Mouse (Mus musculus) embryonic facial prominence, embryonic 15.5 days (tissue): ENCODE measurements around the gene Fam216b. TPM values are rescaled to one million over a fixed set of nuclear protein-coding genes. Genes with fewer than 3 reads are reported as not detected.
A peak's percentile ranks its signal among the peaks of the same experiment; 100 is the strongest.

Source experiments
- ATAC-seq: fragments of 200-750 bp; cut with Nextera tagmentation; 2 replicates; pipeline ENCODE4 v1.8.0; 2017; ENCODE audit warnings: low read depth, moderate TSS enrichment; ENCODE audit not compliant: insufficient number of reproducible peaks, low FRiP score, low TSS enrichment
- H3K27ac ChIP-seq: fragments of 300-500 bp; sonication (generic); replicated peaks from 2 replicates; pipeline ENCODE4 v1.5.1; 2015; ENCODE audit warnings: mild to moderate bottlenecking, inconsistent platforms
- H3K27me3 ChIP-seq: fragments of 300-500 bp; sonication (generic); 2 replicates; pipeline ENCODE4 v1.6.1; 2015; ENCODE audit warnings: inconsistent platforms
- H3K36me3 ChIP-seq: fragments of 300-500 bp; sonication (generic); 2 replicates; pipeline ENCODE4 v1.6.1; 2015; ENCODE audit warnings: mild to moderate bottlenecking, inconsistent platforms
- H3K4me1 ChIP-seq: fragments of 300-500 bp; sonication (generic); 2 replicates; pipeline ENCODE4 v1.6.1; 2015; ENCODE audit warnings: inconsistent platforms
- H3K4me2 ChIP-seq: fragments of 300-500 bp; sonication (generic); replicated peaks from 2 replicates; pipeline ENCODE4 v1.6.1; 2015; ENCODE audit warnings: mild to moderate bottlenecking, inconsistent platforms
- H3K4me3 ChIP-seq: fragments of 300-500 bp; sonication (generic); replicated peaks from 2 replicates; pipeline ENCODE4 v1.5.1; 2015; ENCODE audit warnings: mild to moderate bottlenecking, inconsistent platforms
- H3K9ac ChIP-seq: fragments of 300-500 bp; sonication (generic); 2 replicates; pipeline ENCODE4 v1.6.1; 2015; ENCODE audit warnings: inconsistent platforms
- H3K9me3 ChIP-seq: fragments of 300-500 bp; sonication (generic); replicated peaks from 2 replicates; pipeline ENCODE4 v1.6.1; 2016; ENCODE audit warnings: inconsistent platforms
- WGBS: fragments of 180-500 bp; shearing (Covaris S2); methylation state at CpG from one replicate; pipeline ENCODE4 v1.1.7; 2015; 5-methylcytosine and 5-hydroxymethylcytosine counted together
- polyA plus RNA-seq: library from polyadenylated mRNA; unstranded; fragments of >200 nt; fragmentation: Nextera tagmentation; extraction: Ambion mirVana; gene quantifications from 2 replicates; pipeline ENCODE4 v1.2.1, GENCODE M21; 2015

The Fam216b gene
- polyA plus RNA-seq, 1 experiment from 2014 or later, result 2.3 TPM

DNA sequence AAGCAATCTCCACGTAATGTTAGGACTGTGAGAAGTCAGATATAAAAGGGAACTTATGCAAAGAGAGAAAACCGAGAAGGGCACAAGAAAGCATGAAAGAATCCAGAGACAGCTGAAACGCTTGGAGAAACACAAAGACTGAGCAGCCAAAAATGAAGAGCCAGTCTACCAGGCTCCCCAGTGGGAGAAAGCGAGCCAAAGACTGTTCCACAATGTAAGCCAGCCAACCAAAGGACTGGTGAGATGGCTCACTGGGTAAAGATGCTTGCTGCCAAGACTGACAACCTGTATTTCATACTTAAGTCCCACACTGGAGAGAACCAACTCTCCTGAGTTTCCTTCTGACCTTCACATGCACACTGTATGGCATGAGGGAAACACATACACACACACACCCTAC is 784 bp upstream of the Fam216b start:
- Histone ChIP-seq H3K9me3 (no peaks in the 10 kb centered on the region), H3K36me3 (no peaks in the 10 kb centered on the region), H3K4me1 (no peaks in the 10 kb centered on the region), H3K27me3 (no peaks in the 10 kb centered on the region), H3K27ac (no peak overlapping the region), H3K4me3 (no peak overlapping the region), H3K9ac (no peak overlapping the region), H3K4me2 (no peak overlapping the region)
- ATAC-seq, result no peak
- WGBS, result 56% methylated on average over 4 of the region's 4 CpGs

GRCm38 (mm10) chr14:78083465-78083864 is 5.3 kb downstream of the Fam216b start:
- H3K27me3 ChIP-seq, result no peaks in the 10 kb centered on the region
- no peaks in the 10 kb centered on the region for H3K36me3 ChIP-seq
- WGBS, result 72% methylated on average over 5 of the region's 5 CpGs
- H3K9me3 ChIP-seq, result no peaks in the 10 kb centered on the region
- ATAC-seq, result no peak
- H3K27ac ChIP-seq, result no peak overlapping the region
- H3K4me2 ChIP-seq, result no peak overlapping the region
- H3K4me3 ChIP-seq, result no peak overlapping the region
- no peak overlapping the region for H3K9ac ChIP-seq
- no peaks in the 10 kb centered on the region for H3K4me1 ChIP-seq

DNA sequence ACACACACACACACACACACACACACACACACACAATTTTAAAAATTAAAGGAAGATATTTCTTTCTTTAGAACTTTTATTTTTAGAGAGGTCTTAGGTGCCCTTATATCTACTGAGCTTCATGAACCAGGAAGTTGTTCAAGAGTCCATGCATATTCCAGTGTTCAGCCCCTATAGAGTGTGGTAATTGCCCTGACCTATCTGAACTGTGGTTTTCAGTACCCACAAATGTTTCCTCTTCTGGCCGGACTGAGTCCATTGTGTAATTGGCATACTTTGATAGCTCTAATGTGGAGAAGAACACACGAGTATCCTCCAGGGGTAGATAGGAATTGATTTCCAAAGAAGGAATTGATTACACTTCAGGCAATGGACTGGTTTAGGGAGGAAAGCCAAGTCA is 11.3 kb downstream of the Fam216b start:
- no peaks in the 10 kb centered on the region for H3K36me3 ChIP-seq
- H3K9ac ChIP-seq, result no peak overlapping the region
- no peaks in the 10 kb centered on the region for H3K27me3 ChIP-seq
- no peaks in the 10 kb centered on the region for H3K4me1 ChIP-seq
- H3K27ac ChIP-seq, result no peak overlapping the region
- H3K4me3 ChIP-seq, result no peak overlapping the region
- no peaks in the 10 kb centered on the region for H3K9me3 ChIP-seq
- WGBS, result 51% methylated on average over 2 of the region's 2 CpGs
- no peak overlapping the region for H3K4me2 ChIP-seq
- ATAC-seq, result no peak

- Histone ChIP-seq H3K9me3 (no peaks in the 10 kb centered on the region), H3K36me3 (no peaks in the 10 kb centered on the region), H3K9ac (no peak overlapping the region), H3K27ac (no peak overlapping the region), H3K27me3 (no peaks in the 10 kb centered on the region), H3K4me2 (no peak overlapping the region), H3K4me3 (no peak overlapping the region), H3K4me1 (no peaks in the 10 kb centered on the region)
- no peak for ATAC-seq
- 86% methylated on average over 9 of the region's 9 CpGs for WGBS
Measured at GRCm38 (mm10) chr14:78065938-78066710, 22.7 kb downstream of the Fam216b start.

DNA sequence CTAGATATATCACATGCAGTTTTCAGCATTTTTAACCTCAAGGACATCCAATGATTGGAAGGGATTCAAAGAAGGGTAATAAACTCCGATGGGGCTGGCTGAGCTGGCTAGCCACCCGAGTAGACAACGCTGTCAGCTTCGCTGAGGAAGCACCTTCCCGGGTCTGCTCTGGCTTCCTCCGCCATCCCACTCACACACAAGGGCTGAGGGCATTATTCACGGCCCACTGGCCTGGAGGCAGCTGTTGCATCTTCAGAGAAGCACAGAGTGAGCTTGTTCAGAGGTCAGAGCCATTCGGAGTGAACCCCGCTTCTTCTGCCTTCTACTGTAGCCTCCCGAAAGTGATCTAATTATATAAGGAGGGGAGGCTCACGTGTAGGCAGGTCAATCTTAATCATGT is 26.3 kb downstream of the Fam216b start:
- Histone ChIP-seq H3K4me3 (no peak overlapping the region), H3K27me3 (no peaks in the 10 kb centered on the region), H3K4me1 (no peaks in the 10 kb centered on the region; the same call in 1 of the 2 replicates), H3K4me2 (no peak overlapping the region), H3K27ac (no peak overlapping the region), H3K9ac (no peak overlapping the region), H3K9me3 (no peaks in the 10 kb centered on the region), H3K36me3 (no peaks in the 10 kb centered on the region)
- ATAC-seq, result no peak
- WGBS, result 90% methylated on average over 11 of the region's 11 CpGs

DNA sequence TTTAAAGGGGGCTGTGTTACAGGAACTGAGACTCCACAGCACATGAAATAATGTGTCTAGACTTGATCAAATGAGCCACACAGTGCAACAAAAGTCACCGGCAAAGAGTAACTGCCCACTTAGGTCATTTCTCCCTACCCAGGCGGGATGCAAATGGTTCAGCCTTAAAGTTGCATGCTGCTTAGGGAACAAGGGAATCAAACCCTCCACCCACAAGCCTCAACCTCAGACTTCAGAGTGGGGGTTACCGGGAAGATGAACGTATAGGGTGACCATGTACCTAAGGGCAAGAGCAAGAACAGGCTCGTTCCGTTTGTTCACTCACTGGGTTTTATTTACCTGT is 28.2 kb downstream of the Fam216b start:
- H3K36me3 ChIP-seq, result no peaks in the 10 kb centered on the region
- no peak overlapping the region for H3K9ac ChIP-seq
- no peaks in the 10 kb centered on the region for H3K27me3 ChIP-seq
- 26% methylated on average over 6 of the region's 6 CpGs for WGBS
- H3K4me1 ChIP-seq, result no peaks in the 10 kb centered on the region; the same call in 1 of the 2 replicates
- ATAC-seq, result no peak
- peak overlapping the region; percentile 34; the same call in 1 of the 2 replicates for H3K4me2 ChIP-seq
- H3K4me3 ChIP-seq, result no peak overlapping the region
- H3K27ac ChIP-seq, result no peak overlapping the region
- H3K9me3 ChIP-seq, result no peaks in the 10 kb centered on the region

DNA sequence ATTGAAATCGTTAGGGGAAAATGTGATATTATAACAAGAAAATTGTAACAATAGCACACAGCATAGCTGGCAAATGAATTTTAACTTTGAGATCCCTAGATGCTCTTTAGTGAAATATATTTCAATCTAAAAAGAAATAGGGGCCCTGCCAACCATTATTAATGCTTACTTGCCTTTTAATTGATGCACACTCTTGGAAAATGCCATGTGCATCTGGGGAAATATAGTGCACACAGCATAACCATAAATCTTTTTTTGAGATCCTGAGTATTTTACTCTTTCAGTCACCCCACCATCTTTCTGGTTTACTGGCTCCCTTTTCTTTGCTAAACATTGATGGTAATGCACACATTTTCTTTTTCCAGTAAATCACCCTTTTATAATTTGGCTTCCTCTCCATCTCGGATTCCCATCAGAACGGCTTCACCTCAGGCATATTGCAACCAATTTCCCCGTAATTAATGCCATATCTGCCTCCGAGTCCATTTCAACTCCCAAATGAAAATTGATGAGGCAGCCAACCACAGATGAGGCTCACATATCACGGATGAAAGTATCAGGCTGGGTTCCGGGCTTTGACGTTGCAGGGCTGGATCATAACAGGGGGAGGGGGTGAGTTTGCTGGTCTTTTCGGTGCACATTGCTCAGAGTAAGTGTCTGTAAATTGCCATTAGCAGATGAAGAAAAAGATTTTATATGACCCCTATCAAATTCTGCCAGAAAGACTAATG is 28.8 kb downstream of the Fam216b start:
- Histone ChIP-seq H3K36me3 (no peaks in the 10 kb centered on the region), H3K4me3 (no peak overlapping the region; the same call in 1 of the 2 replicates), H3K4me1 (no peaks in the 10 kb centered on the region; the same call in 1 of the 2 replicates), H3K4me2 (peak overlapping the region; percentile 34), H3K27me3 (no peaks in the 10 kb centered on the region), H3K9ac (no peak overlapping the region), H3K27ac (no peak overlapping the region), H3K9me3 (no peaks in the 10 kb centered on the region)
- peak; percentile 39; the same call in 1 of the 2 replicates for ATAC-seq
- WGBS, result 22% methylated on average over 9 of the region's 9 CpGs

GRCm38 (mm10) chr14:78057362-78057761 is 31.4 kb downstream of the Fam216b start:
- Histone ChIP-seq H3K4me1 (no peaks in the 10 kb centered on the region; the same call in 1 of the 2 replicates), H3K9me3 (no peaks in the 10 kb centered on the region), H3K4me2 (no peak overlapping the region), H3K9ac (no peak overlapping the region), H3K27ac (no peak overlapping the region), H3K36me3 (no peaks in the 10 kb centered on the region), H3K27me3 (no peaks in the 10 kb centered on the region), H3K4me3 (no peak overlapping the region)
- ATAC-seq, result no peak
- WGBS, result 74% methylated on average over 7 of the region's 7 CpGs

DNA sequence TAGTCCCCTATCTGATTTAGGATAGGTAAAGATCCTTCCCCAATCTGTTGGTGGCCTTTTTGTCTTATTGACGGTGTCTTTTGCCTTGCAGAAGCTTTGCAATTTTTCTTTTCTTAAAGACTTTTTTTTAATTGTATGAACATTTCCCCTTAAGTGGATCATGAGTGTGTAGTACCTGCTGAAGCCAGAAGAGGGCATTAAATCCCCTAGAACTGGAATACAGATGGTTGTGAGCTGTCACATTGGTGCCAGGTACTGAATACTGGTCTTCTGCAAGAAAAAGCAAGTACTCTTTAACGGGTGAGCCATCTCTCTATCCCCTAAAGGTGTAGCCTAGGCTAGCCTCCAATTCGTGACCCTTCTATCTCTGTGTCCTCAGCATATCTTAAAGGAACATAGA is 32.4 kb downstream of the Fam216b start:
- WGBS, result 88% methylated on average over 3 of the region's 3 CpGs
- no peak overlapping the region for H3K9ac ChIP-seq
- no peak for ATAC-seq
- H3K4me3 ChIP-seq, result no peak overlapping the region
- H3K27me3 ChIP-seq, result no peaks in the 10 kb centered on the region
- H3K36me3 ChIP-seq, result no peaks in the 10 kb centered on the region
- H3K9me3 ChIP-seq, result no peaks in the 10 kb centered on the region
- no peak overlapping the region for H3K27ac ChIP-seq
- H3K4me1 ChIP-seq, result no peaks in the 10 kb centered on the region; the same call in 1 of the 2 replicates
- no peak overlapping the region for H3K4me2 ChIP-seq

DNA sequence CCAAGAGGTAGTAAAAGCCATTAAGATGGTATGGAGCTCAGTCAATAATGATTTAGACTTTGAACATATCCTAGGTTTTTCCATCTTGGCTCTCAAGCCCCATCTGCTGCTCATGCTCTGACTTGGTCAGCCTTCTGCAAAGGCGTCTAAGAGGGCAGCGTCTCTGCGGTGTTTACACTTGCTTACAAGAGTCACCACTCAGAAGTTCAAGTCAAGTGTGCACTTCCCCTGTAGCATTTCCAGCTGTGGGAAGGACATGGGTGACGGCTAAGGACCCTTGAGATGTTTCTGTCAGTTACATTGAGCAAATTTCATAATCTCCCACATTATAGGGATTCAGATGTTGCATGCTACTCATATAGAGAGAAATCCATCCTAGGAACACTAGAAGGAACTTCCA is 40.1 kb downstream of the Fam216b start:
- Histone ChIP-seq H3K9ac (no peak overlapping the region), H3K36me3 (no peaks in the 10 kb centered on the region), H3K4me1 (no peaks in the 10 kb centered on the region), H3K27me3 (no peaks in the 10 kb centered on the region), H3K9me3 (no peaks in the 10 kb centered on the region), H3K4me2 (no peak overlapping the region), H3K27ac (no peak overlapping the region), H3K4me3 (no peak overlapping the region)
- no peak for ATAC-seq
- 84% methylated on average over 4 of the region's 4 CpGs for WGBS

DNA sequence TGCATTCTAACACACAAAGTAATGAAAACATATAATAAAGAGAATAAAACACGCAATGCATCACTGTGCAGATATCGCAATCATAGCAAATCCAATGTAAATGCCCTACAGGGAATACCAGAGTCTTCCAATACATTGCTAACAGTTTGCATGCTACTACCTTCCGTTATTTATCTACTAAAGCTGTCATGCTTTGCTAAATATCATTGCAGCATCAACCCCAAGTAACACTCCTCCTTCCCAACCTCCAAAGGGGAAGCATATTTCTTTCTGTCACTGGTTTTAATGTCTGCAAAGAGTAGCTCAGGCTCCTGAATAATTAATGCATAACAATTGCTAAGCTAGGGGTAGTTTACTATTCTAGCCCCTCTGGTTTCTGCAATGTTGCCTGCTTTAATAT is 40.5 kb downstream of the Fam216b start:
- Histone ChIP-seq H3K9me3 (no peaks in the 10 kb centered on the region), H3K36me3 (no peaks in the 10 kb centered on the region), H3K27me3 (no peaks in the 10 kb centered on the region), H3K9ac (no peak overlapping the region), H3K4me1 (no peaks in the 10 kb centered on the region), H3K4me2 (no peak overlapping the region), H3K27ac (no peak overlapping the region), H3K4me3 (no peak overlapping the region)
- 87% methylated on average over 3 of the region's 3 CpGs for WGBS
- ATAC-seq, result no peak
